Mouse (Mus musculus): ENCODE measurements around the gene Sorbs1. TPM values are rescaled to one million over a fixed set of nuclear protein-coding genes. Genes with fewer than 3 reads are reported as not detected.

Gene Sorbs1
- polyA plus RNA-seq, 1 experiment: 2.2 TPM

- Histone ChIP-seq H3K27ac (ENCODE audit: insufficient read depth, low read depth, low read length) (no peak overlapping the region), H3K4me3 (ENCODE audit: insufficient read depth, low read length) (no peak overlapping the region), H3K4me1 (ENCODE audit: control insufficient read depth, insufficient read depth, low read length) (no peaks in the 10 kb centered on the region)
- TF ChIP-seq POLR2A (IDR thresholded peaks at IDR 0.05; ENCODE audit: borderline replicate concordance, low read depth, low read length) (no peak), CTCF (IDR thresholded peaks at IDR 0.05; ENCODE audit: low read depth, low read length) (no peak)
Observed at GRCm38 (mm10) chr19:40504336-40504735, 9.2 kb downstream of the Sorbs1 start.

DNA sequence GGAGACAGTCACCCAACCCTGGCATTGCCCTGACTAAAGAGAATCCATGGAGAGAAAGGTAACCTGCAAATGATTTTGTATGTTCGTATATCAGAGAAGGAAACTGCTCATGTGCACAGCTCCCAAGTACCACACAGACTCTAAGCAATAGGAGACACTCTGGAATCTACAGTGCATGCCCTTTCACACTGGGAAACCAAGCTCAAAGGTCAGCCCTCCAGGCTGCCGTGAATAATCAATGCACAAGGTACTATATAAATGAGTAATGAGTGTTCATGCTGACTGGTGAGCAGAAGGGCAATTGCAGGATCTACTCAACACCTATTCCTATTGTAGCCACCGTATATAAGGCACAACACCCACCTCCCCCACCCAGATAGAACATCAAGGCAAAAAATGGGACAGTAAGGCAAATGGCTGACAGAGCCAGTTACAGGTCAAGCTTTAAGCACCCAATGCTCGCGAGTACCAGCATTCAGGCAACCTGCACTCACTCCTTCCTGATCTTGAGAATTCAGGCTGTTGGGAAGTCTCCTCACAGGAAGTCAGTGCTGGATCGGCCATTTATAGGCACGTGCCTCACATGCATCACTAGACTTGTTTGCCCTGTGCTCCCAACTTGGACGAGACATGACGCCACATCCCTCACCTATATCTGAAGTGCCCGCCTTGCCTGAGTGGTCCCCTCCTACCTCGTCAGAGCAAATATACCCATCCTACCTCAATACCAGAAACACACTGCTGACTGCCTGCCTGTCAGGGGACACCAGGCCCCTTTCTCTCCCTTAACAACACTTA lies 13.4 kb downstream of the Sorbs1 start:
- Histone ChIP-seq H3K27ac (ENCODE audit: insufficient read depth, low read depth, low read length) (no peak overlapping the region), H3K4me1 (ENCODE audit: control insufficient read depth, insufficient read depth, low read length) (no peaks in the 10 kb centered on the region), H3K4me3 (ENCODE audit: insufficient read depth, low read length) (no peak overlapping the region)
- TF ChIP-seq CTCF (IDR thresholded peaks at IDR 0.05; ENCODE audit: low read depth, low read length): no peak
- TF ChIP-seq POLR2A (IDR thresholded peaks at IDR 0.05; ENCODE audit: borderline replicate concordance, low read depth, low read length): no peak

DNA sequence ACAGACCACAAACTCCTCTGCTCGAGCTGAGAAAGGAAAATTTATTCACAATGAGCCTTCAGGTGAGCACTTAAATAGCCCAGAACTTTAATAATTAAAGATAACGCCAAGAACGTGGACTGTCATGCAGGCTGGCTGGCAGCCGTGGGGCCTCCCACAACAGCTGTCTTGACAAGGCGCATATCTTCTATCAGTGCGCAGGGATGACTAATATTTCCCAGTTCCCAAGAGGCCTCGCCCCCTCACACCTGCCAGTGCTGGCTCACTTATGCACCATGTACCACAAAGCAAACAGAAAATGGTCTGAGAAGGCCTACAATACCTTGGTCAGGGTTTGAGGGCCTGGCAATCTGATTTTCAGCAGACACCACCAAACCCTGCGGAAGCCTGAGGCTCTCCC lies 14.4 kb downstream of the Sorbs1 start:
- Histone ChIP-seq H3K4me1 (ENCODE audit: control insufficient read depth, insufficient read depth, low read length) (no peaks in the 10 kb centered on the region), H3K4me3 (ENCODE audit: insufficient read depth, low read length) (no peak overlapping the region), H3K27ac (ENCODE audit: insufficient read depth, low read depth, low read length) (no peak overlapping the region)
- no peak for TF ChIP-seq CTCF (IDR thresholded peaks at IDR 0.05; ENCODE audit: low read depth, low read length)
- TF ChIP-seq POLR2A (IDR thresholded peaks at IDR 0.05; ENCODE audit: borderline replicate concordance, low read depth, low read length): no peak

DNA sequence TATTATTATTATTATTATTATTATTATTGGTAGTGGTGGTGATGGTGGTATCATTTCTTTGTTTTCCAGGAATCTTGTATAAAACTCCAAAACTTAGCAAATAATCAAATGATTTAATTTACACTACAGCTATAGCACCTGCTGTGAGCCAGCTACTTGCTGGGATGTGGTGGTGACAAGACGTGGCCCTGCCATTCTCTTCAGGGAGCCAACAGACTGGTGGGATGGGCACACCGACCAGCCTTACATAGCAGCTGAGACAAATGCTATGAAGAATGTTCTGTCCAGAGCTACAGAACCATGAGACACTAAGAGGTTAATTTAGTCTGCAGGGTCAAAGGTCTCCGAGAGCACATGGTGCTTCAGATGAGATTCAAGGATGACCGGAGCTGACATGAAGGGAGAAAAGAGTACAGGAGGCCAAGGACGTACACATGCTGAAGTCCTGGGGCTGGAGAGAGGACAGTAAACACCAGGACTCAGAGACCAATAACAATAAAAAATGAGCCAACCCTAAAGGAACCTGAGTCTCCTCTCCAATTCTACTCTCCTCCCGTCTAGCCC lies 15.3 kb downstream of the Sorbs1 start:
- H3K27ac ChIP-seq (ENCODE audit: insufficient read depth, low read depth, low read length): no peak overlapping the region
- TF ChIP-seq POLR2A (IDR thresholded peaks at IDR 0.05; ENCODE audit: borderline replicate concordance, low read depth, low read length): no peak
- no peak for TF ChIP-seq CTCF (IDR thresholded peaks at IDR 0.05; ENCODE audit: low read depth, low read length)

GRCm38 (mm10) chr19:40496509-40497267 lies 16.9 kb downstream of the Sorbs1 start:
- Histone ChIP-seq H3K4me1 (ENCODE audit: control insufficient read depth, insufficient read depth, low read length) (no peaks in the 10 kb centered on the region), H3K4me3 (ENCODE audit: insufficient read depth, low read length) (no peak overlapping the region), H3K27ac (ENCODE audit: insufficient read depth, low read depth, low read length) (no peak overlapping the region)
- no peak for TF ChIP-seq POLR2A (IDR thresholded peaks at IDR 0.05; ENCODE audit: borderline replicate concordance, low read depth, low read length)
- no peak for TF ChIP-seq CTCF (IDR thresholded peaks at IDR 0.05; ENCODE audit: low read depth, low read length)

More for the DNA sequence above, 15.3 kb downstream of the Sorbs1 start:
- H3K4me3 ChIP-seq (ENCODE audit: insufficient read depth, low read length): no peak overlapping the region
- H3K4me1 ChIP-seq (ENCODE audit: control insufficient read depth, insufficient read depth, low read length): no peaks in the 10 kb centered on the region

DNA sequence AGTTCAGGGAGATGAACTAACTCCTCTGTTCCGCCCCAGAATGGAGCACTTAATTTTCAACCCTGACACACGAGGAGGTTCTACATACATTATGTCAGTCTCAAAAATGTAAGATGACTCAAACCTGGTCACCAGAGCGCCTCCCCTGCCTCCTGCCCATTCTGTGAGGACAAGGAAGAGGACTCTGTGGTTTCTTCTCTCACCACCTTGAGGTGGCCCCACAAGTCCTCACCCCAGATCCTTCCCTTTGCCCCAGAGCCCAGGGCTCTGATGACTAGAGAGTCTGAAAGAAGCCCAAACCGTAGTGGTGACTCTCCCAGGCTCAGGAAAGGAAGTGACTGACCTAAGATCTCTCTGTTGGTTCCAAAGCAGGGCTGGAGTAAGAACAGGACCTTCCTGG lies 17.5 kb downstream of the Sorbs1 start:
- no peak for TF ChIP-seq CTCF (IDR thresholded peaks at IDR 0.05; ENCODE audit: low read depth, low read length)
- no peak for TF ChIP-seq POLR2A (IDR thresholded peaks at IDR 0.05; ENCODE audit: borderline replicate concordance, low read depth, low read length)
- H3K4me1 ChIP-seq (ENCODE audit: control insufficient read depth, insufficient read depth, low read length): no peaks in the 10 kb centered on the region
- no peak overlapping the region for H3K27ac ChIP-seq (ENCODE audit: insufficient read depth, low read depth, low read length)
- no peak overlapping the region for H3K4me3 ChIP-seq (ENCODE audit: insufficient read depth, low read length)

- Histone ChIP-seq H3K4me1 (ENCODE audit: control insufficient read depth, insufficient read depth, low read length) (no peaks in the 10 kb centered on the region), H3K27ac (ENCODE audit: insufficient read depth, low read depth, low read length) (no peak overlapping the region), H3K4me3 (ENCODE audit: insufficient read depth, low read length) (no peak overlapping the region)
- TF ChIP-seq POLR2A (IDR thresholded peaks at IDR 0.05; ENCODE audit: borderline replicate concordance, low read depth, low read length) (no peak), CTCF (IDR thresholded peaks at IDR 0.05; ENCODE audit: low read depth, low read length) (no peak)
Observed at GRCm38 (mm10) chr19:40492902-40493301, 20.7 kb downstream of the Sorbs1 start.

GRCm38 (mm10) chr19:40491442-40491841 lies 22.1 kb downstream of the Sorbs1 start:
- Histone ChIP-seq H3K27ac (ENCODE audit: insufficient read depth, low read depth, low read length) (no peak overlapping the region), H3K4me3 (ENCODE audit: insufficient read depth, low read length) (no peak overlapping the region), H3K4me1 (ENCODE audit: control insufficient read depth, insufficient read depth, low read length) (no peaks in the 10 kb centered on the region)
- TF ChIP-seq CTCF (IDR thresholded peaks at IDR 0.05; ENCODE audit: low read depth, low read length) (no peak), POLR2A (IDR thresholded peaks at IDR 0.05; ENCODE audit: borderline replicate concordance, low read depth, low read length) (no peak)

- Histone ChIP-seq H3K4me1 (ENCODE audit: control insufficient read depth, insufficient read depth, low read length) (no peaks in the 10 kb centered on the region), H3K27ac (ENCODE audit: insufficient read depth, low read depth, low read length) (no peak overlapping the region), H3K4me3 (ENCODE audit: insufficient read depth, low read length) (no peak overlapping the region)
- TF ChIP-seq CTCF (IDR thresholded peaks at IDR 0.05; ENCODE audit: low read depth, low read length): no peak
- no peak for TF ChIP-seq POLR2A (IDR thresholded peaks at IDR 0.05; ENCODE audit: borderline replicate concordance, low read depth, low read length)
Observed at GRCm38 (mm10) chr19:40490765-40491164, 22.8 kb downstream of the Sorbs1 start.

DNA sequence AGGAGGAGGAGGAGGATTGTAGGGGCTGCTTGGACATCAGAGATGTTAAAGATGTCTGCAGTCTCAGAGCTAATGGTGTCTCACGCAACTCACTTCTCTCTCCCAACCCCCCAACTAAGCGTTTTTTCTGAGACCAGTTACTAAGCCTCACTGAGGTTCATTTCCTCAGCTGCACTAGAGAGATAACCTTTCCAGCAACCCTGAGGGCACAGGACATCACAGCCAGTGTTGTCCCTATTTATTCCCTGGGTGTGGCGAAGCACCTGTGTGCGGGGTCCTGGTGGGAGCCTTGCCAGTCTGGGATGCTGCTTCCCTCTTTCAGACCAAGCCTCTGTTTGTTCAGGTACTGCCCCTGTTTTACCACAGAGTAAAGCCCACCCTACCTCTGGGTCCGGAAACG lies 23.9 kb downstream of the Sorbs1 start:
- Histone ChIP-seq H3K27ac (ENCODE audit: insufficient read depth, low read depth, low read length) (no peak overlapping the region), H3K4me3 (ENCODE audit: insufficient read depth, low read length) (no peak overlapping the region), H3K4me1 (ENCODE audit: control insufficient read depth, insufficient read depth, low read length) (no peaks in the 10 kb centered on the region)
- TF ChIP-seq POLR2A (IDR thresholded peaks at IDR 0.05; ENCODE audit: borderline replicate concordance, low read depth, low read length) (no peak), CTCF (IDR thresholded peaks at IDR 0.05; ENCODE audit: low read depth, low read length) (no peak)

Data from bone marrow macrophage, adult 2 months (primary cell).